Mouse (Mus musculus) hindbrain, embryonic 16.5 days (tissue): ENCODE data around the gene Mal. TPM values are rescaled to one million over a fixed set of nuclear protein-coding genes. Genes with fewer than 3 reads are reported as not detected.

Source experiments
- polyA plus RNA-seq: library from polyadenylated mRNA; unstranded; fragments of >200 nt; fragmentation: Nextera tagmentation; extraction: Ambion mirVana; gene quantifications from 2 replicates; pipeline ENCODE4 v1.2.1, GENCODE M21; 2015

Gene Mal
- polyA plus RNA-seq, 1 experiment from 2014 or later = 3.7 TPM

Other genes starting within 250 kb of the Mal start
- gene Gpat2, start 231.5 kb downstream of the Mal start, polyA plus RNA-seq = 0.25 and 0.28 TPM in 2 replicates
- gene Fahd2a, start 212.1 kb downstream of the Mal start, polyA plus RNA-seq = 31.4 and 32.9 TPM in 2 replicates
- 15.4 and 20.0 TPM in 2 replicates for gene Kcnip3, start 134.6 kb downstream of the Mal start, polyA plus RNA-seq
- 0.05 and 0.06 TPM in 2 replicates for gene Prom2, start 115.2 kb downstream of the Mal start, polyA plus RNA-seq
- gene Zfp661, start 69.6 kb downstream of the Mal start, polyA plus RNA-seq = 6.3 and 6.4 TPM in 2 replicates
- 126 and 133 TPM in 2 replicates for gene Mrps5, start 69.5 kb downstream of the Mal start, polyA plus RNA-seq
- gene Mall, start 73.2 kb upstream of the Mal start, polyA plus RNA-seq = 1.3 and 1.5 TPM in 2 replicates
- gene Nphp1, start 132.2 kb upstream of the Mal start, polyA plus RNA-seq = 14.7 and 17.8 TPM in 2 replicates
- 44.5 and 58.5 TPM in 2 replicates for gene Mtln, start 135.8 kb upstream of the Mal start, polyA plus RNA-seq
- 7.8 and 9.7 TPM in 2 replicates for gene Bub1, start 175.2 kb upstream of the Mal start, polyA plus RNA-seq
- 0.07 and 0.15 TPM in 2 replicates for gene Acoxl, start 182.2 kb upstream of the Mal start, polyA plus RNA-seq